Mouse (Mus musculus) NIH3T3 (cell line): ENCODE data around the gene Magi1.
"Not testable (repeated sequence)": the region's sequence is repeated elsewhere in the genome, so short reads cannot be mapped to it uniquely, and the experiment has no call there.

Experiments used
- DNase-seq: peaks from one replicate; pipeline ENCODE4 v3.0.0-alpha.2; 2012; ENCODE audit warnings: low read depth

The Magi1 gene

GRCm38 (mm10) chr6:93724749-93725148, 559.0 kb downstream of the Magi1 start:
- DNase-seq = no peak

GRCm38 (mm10) chr6:93723226-93723625, 560.5 kb downstream of the Magi1 start:
- DNase-seq = no peak

GRCm38 (mm10) chr6:93719532-93719931, 564.2 kb downstream of the Magi1 start:
- no peak for DNase-seq

GRCm38 (mm10) chr6:93718385-93718784, 565.3 kb downstream of the Magi1 start:
- DNase-seq = no peak

- no peak for DNase-seq
These were observed 565.8 kb downstream of the Magi1 start for GRCm38 (mm10) chr6:93717826-93718375.

- DNase-seq = no peak
These were observed 566.8 kb downstream of the Magi1 start for GRCm38 (mm10) chr6:93716686-93717625.

- DNase-seq = no peak
These were observed 568.2 kb downstream of the Magi1 start for GRCm38 (mm10) chr6:93715181-93716180.

GRCm38 (mm10) chr6:93704350-93704749, 579.4 kb downstream of the Magi1 start:
- no peak for DNase-seq

- no peak for DNase-seq
These were observed 584.3 kb downstream of the Magi1 start for GRCm38 (mm10) chr6:93699436-93699835.

GRCm38 (mm10) chr6:93697956-93698355, 585.8 kb downstream of the Magi1 start:
- DNase-seq = no peak

- DNase-seq = no peak
These were observed 605.0 kb downstream of the Magi1 start for GRCm38 (mm10) chr6:93678766-93679165.

GRCm38 (mm10) chr6:93666731-93667130, 617.0 kb downstream of the Magi1 start:
- DNase-seq = no peak

- DNase-seq = no peak
These were observed 618.5 kb downstream of the Magi1 start for GRCm38 (mm10) chr6:93665056-93665805.

GRCm38 (mm10) chr6:93661139-93661538, 622.6 kb downstream of the Magi1 start:
- DNase-seq = no peak

GRCm38 (mm10) chr6:93659534-93659933, 624.2 kb downstream of the Magi1 start:
- no peak for DNase-seq

- peak; percentile 81 for DNase-seq
These were observed 626.3 kb downstream of the Magi1 start for GRCm38 (mm10) chr6:93657187-93657974.

- DNase-seq = peak; percentile 67
These were observed 635.0 kb downstream of the Magi1 start for GRCm38 (mm10) chr6:93648581-93649230.

- DNase-seq = not testable (repeated sequence)
These were observed 653.9 kb downstream of the Magi1 start for GRCm38 (mm10) chr6:93629735-93630291.

- no peak for DNase-seq
These were observed 656.5 kb downstream of the Magi1 start for GRCm38 (mm10) chr6:93627200-93627599.
